Mouse (Mus musculus) ES-E14 (cell line): ENCODE measurements around the gene Pilrb2.
"Not testable (repeated sequence)": the region's sequence is repeated elsewhere in the genome, so short reads cannot be mapped to it uniquely, and the experiment has no call there.

Experiments used
- CHD2 ChIP-seq: IDR thresholded peaks from 2 replicates; pipeline ENCODE4 v1.6.1; 2014; ENCODE audit warnings: mild to moderate bottlenecking, low read depth, low read length, inconsistent platforms
- HCFC1 ChIP-seq: IDR thresholded peaks from 2 replicates; pipeline ENCODE4 v1.6.1; 2012; ENCODE audit warnings: low read length, inconsistent platforms, borderline replicate concordance; ENCODE audit not compliant: insufficient read depth
- ZC3H11A ChIP-seq: IDR thresholded peaks from 2 replicates; pipeline ENCODE4 v1.6.1; 2012; ENCODE audit warnings: low read depth, mild to moderate bottlenecking, inconsistent platforms, low read length, borderline replicate concordance

DNA sequence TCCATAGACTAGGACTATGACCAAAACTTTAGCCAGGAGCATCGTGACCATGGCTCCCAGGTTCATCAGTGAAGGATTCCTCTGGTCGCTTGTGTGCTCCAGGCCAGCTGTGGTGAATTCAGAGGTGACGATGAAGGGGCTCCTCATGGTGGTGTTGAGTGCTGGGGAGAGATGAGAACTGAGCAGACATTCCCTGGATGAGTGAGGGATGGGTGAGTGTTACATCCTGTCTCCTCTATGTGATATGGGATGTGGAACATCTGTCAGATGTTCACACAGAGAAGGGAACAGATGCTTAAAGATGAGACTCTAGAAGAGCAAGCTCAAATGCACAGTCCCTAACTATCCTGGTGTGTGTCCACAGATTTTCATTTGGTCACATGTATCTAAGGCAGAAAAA lies 16.7 kb downstream of the Pilrb2 start:
- TF ChIP-seq HCFC1, CHD2, ZC3H11A: not testable (repeated sequence)
